Mouse (Mus musculus): ENCODE data around the gene Kcnj3. TPM values are rescaled to one million over a fixed set of nuclear protein-coding genes. Genes with fewer than 3 reads are reported as not detected.
"Not testable (repeated sequence)": the region's sequence is repeated elsewhere in the genome, so short reads cannot be mapped to it uniquely, and the experiment has no call there.

Kcnj3 gene
- polyA plus RNA-seq, 1 experiment from 2014 or later, result 0.02 TPM

GRCm38 (mm10) chr2:55450774-55451173 is 15.0 kb downstream of the Kcnj3 start:
- Histone ChIP-seq H3K4me3 (replicated peaks) (no peak overlapping the region), H3K4me1 (replicated peaks) (no peaks in the 10 kb centered on the region), H3K4me2 (no peak overlapping the region), H3K27ac (no peak overlapping the region), H3K36me3 (no peaks in the 10 kb centered on the region), H3K9me3 (replicated peaks) (no peaks in the 10 kb centered on the region), H3K9ac (no peak overlapping the region), H3K27me3 (no peaks in the 10 kb centered on the region)
- no peak for ATAC-seq (ENCODE audit: low read depth)
- WGBS (ENCODE audit: insufficient replicate concordance), result 61% methylated on average over 1 of the region's 1 CpGs
- no peak for DNase-seq

DNA sequence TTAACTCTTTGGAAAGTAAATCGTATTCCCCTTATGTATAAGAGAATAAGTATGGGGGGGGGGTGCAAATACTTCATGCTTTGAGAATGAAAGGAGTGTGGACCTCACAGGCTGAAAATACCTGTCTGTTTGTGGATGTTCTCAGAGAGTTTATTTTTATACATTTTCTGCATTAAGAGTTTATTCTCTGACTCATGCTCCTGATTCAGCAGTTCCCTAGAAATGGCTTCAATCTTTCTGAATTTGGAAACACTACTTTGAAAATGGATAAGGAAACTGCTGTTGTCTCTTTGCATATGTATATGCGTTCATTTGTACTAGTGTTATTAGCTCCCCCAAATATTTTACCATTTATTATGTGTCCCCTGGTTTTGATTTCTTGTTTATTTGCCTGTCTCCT is 23.4 kb downstream of the Kcnj3 start:
- Histone ChIP-seq H3K36me3 (no peaks in the 10 kb centered on the region), H3K4me1 (replicated peaks) (no peaks in the 10 kb centered on the region), H3K27me3 (no peaks in the 10 kb centered on the region), H3K27ac (no peak overlapping the region), H3K4me3 (replicated peaks) (no peak overlapping the region), H3K4me2 (no peak overlapping the region), H3K9me3 (replicated peaks) (no peaks in the 10 kb centered on the region), H3K9ac (no peak overlapping the region)
- ATAC-seq (ENCODE audit: low read depth) (no peak), DNase-seq (no peak)
- 59% methylated on average over 2 of the region's 2 CpGs for WGBS (ENCODE audit: insufficient replicate concordance)

DNA sequence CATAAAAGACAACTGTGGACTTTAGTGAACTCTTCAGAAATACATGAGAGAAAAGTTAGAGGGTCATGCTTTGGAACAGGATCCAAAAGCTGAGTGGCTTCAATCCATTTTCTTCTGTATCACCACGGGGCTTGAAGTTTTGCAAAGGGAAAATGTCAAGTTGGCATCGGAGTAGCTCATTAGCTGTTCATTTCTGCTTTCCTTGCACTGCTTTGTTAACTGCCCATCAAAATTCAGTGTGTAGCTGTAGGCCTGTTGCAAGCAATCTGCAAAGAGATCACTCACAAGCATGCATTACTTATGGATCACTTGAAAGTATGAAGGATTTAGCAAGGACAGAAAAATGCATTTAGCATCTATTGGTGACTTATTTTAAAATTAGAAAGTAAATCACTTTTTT is 33.4 kb downstream of the Kcnj3 start:
- no peaks in the 10 kb centered on the region for H3K4me1 ChIP-seq (replicated peaks)
- H3K4me2 ChIP-seq, result no peak overlapping the region
- no peak for ATAC-seq (ENCODE audit: low read depth)
- no peak overlapping the region for H3K9ac ChIP-seq
- H3K4me3 ChIP-seq (replicated peaks), result no peak overlapping the region
- DNase-seq, result no peak
- WGBS (ENCODE audit: insufficient replicate concordance), result 58% methylated on average over 2 of the region's 2 CpGs
- H3K27ac ChIP-seq, result no peak overlapping the region
- H3K9me3 ChIP-seq (replicated peaks), result no peaks in the 10 kb centered on the region
- H3K36me3 ChIP-seq, result no peaks in the 10 kb centered on the region
- no peaks in the 10 kb centered on the region for H3K27me3 ChIP-seq

- Histone ChIP-seq H3K27ac (no peak overlapping the region), H3K4me2 (no peak overlapping the region), H3K4me3 (replicated peaks) (no peak overlapping the region), H3K4me1 (replicated peaks) (no peaks in the 10 kb centered on the region), H3K36me3 (no peaks in the 10 kb centered on the region), H3K9ac (no peak overlapping the region), H3K9me3 (replicated peaks) (no peaks in the 10 kb centered on the region), H3K27me3 (no peaks in the 10 kb centered on the region)
- ATAC-seq (ENCODE audit: low read depth) (no peak), DNase-seq (no peak)
- 62% methylated on average over 2 of the region's 2 CpGs for WGBS (ENCODE audit: insufficient replicate concordance)
Measured at GRCm38 (mm10) chr2:55470006-55470405, 34.2 kb downstream of the Kcnj3 start.

GRCm38 (mm10) chr2:55479511-55479910 is 43.7 kb downstream of the Kcnj3 start:
- Histone ChIP-seq H3K4me1 (replicated peaks) (no peaks in the 10 kb centered on the region), H3K9me3 (replicated peaks) (no peaks in the 10 kb centered on the region), H3K27ac (no peak overlapping the region), H3K4me3 (replicated peaks) (no peak overlapping the region), H3K9ac (no peak overlapping the region), H3K36me3 (no peaks in the 10 kb centered on the region), H3K27me3 (no peaks in the 10 kb centered on the region), H3K4me2 (no peak overlapping the region)
- no peak for ATAC-seq (ENCODE audit: low read depth)
- no peak for DNase-seq
- WGBS (ENCODE audit: insufficient replicate concordance), result 60% methylated on average over 4 of the region's 4 CpGs

GRCm38 (mm10) chr2:55479933-55480601 is 44.3 kb downstream of the Kcnj3 start:
- WGBS (ENCODE audit: insufficient replicate concordance), result 64% methylated on average over 4 of the region's 4 CpGs
- no peaks in the 10 kb centered on the region for H3K4me1 ChIP-seq (replicated peaks)

DNA sequence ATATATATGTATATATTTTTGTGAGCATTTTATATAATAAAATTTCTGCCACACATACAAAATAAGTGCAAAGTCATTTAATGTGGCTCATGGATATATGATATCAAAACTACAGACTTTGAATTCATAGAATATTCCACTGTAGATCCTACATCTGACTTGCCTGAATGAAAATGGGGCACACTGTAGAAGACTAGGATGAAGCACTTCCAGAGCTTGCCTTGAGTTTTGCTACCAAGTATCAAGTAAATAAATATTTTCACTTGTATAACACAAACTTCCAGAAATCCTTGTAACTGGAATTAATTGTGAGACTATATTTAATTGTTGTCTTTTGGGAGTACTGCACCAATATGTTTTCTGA is 44.8 kb downstream of the Kcnj3 start:
- H3K9ac ChIP-seq, result no peak overlapping the region
- ATAC-seq (ENCODE audit: low read depth) (no peak), DNase-seq (no peak)
- H3K27ac ChIP-seq, result no peak overlapping the region
- H3K4me3 ChIP-seq (replicated peaks), result no peak overlapping the region
- H3K27me3 ChIP-seq, result no peaks in the 10 kb centered on the region
- no peaks in the 10 kb centered on the region for H3K36me3 ChIP-seq
- H3K9me3 ChIP-seq (replicated peaks), result no peaks in the 10 kb centered on the region
- H3K4me2 ChIP-seq, result no peak overlapping the region
- no peaks in the 10 kb centered on the region for H3K4me1 ChIP-seq (replicated peaks)

More at GRCm38 (mm10) chr2:55479933-55480601, 44.3 kb downstream of the Kcnj3 start:
- no peak overlapping the region for H3K27ac ChIP-seq
- no peak overlapping the region for H3K9ac ChIP-seq
- no peaks in the 10 kb centered on the region for H3K27me3 ChIP-seq
- no peak overlapping the region for H3K4me3 ChIP-seq (replicated peaks)
- H3K4me2 ChIP-seq, result no peak overlapping the region
- H3K9me3 ChIP-seq (replicated peaks), result no peaks in the 10 kb centered on the region
- DNase-seq (no peak), ATAC-seq (ENCODE audit: low read depth) (no peak)
- H3K36me3 ChIP-seq, result no peaks in the 10 kb centered on the region

- H3K4me1 ChIP-seq (replicated peaks); DNase-seq; H3K4me3 ChIP-seq (replicated peaks); H3K4me2 ChIP-seq; H3K9me3 ChIP-seq (replicated peaks); H3K27ac ChIP-seq; H3K27me3 ChIP-seq; H3K9ac ChIP-seq; ATAC-seq (ENCODE audit: low read depth); H3K36me3 ChIP-seq: not testable (repeated sequence)
- 68% methylated on average over 7 of the region's 7 CpGs for WGBS (ENCODE audit: insufficient replicate concordance)
Measured at GRCm38 (mm10) chr2:55485500-55486129, 49.8 kb downstream of the Kcnj3 start.

DNA sequence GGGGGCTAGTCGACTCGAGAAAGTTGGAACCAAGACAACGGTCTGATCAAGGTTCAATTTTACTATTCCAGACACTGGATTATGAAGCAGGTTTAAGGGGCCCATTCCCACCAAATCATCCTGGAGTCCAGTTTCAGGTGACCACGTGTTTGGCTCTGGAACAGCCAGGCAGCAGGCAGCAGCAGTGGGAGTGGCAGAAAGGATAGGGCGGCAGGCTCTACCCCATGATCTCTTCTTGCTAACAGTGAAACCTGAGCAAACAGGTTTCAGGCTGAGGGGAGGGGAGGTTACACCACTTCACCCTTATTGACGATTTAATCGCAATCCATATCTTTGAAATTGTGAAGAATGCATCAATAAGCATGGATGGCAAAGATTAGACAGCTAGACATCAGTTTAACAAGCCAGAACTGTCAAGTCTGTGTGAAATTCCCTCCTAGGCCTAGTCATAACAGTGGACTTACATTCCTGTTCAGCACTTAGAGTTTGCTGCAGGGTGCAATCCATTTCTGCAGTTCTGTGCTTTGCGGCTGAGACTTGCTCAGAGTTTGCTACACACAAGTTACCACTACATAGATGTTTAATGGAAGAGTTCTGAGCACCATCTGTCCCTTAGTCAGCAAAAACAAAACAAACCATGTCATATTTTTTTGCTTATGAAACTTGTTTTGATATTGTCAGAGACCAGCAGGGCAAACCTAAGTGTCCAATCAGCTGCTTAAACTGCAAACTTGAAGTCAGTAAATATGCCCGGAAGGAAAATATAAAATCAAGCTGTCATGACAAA is 67.8 kb downstream of the Kcnj3 start:
- Histone ChIP-seq H3K9me3 (replicated peaks) (no peaks in the 10 kb centered on the region), H3K4me3 (replicated peaks) (no peak overlapping the region), H3K4me2 (no peak overlapping the region), H3K4me1 (replicated peaks) (no peaks in the 10 kb centered on the region), H3K27ac (no peak overlapping the region), H3K9ac (no peak overlapping the region), H3K36me3 (no peaks in the 10 kb centered on the region), H3K27me3 (no peaks in the 10 kb centered on the region)
- 64% methylated on average over 9 of the region's 9 CpGs for WGBS (ENCODE audit: insufficient replicate concordance)
- no peak for DNase-seq
- ATAC-seq (ENCODE audit: low read depth), result no peak

DNA sequence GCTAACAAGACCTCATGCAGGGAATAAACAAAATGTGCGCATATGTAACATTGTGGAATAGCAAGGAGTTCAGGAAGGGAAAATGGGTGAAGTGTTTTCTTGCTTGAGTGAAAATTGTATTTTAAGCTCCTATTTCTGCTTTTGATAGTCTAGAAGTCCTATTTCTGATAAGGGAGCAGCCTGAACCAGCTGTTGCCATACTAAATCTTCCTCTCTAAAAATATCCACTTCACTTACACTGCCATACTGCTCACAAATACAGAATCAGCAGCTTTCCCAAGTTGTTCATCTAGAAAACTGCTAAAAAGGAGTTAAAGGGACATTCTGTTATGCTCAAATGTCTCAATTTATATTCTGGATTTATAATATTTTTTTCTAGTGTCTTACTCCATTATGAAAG is 69.9 kb downstream of the Kcnj3 start:
- H3K4me3 ChIP-seq (replicated peaks), result no peak overlapping the region
- DNase-seq (no peak), ATAC-seq (ENCODE audit: low read depth) (no peak)
- H3K9ac ChIP-seq, result no peak overlapping the region
- H3K27ac ChIP-seq, result no peak overlapping the region
- H3K4me1 ChIP-seq (replicated peaks), result no peaks in the 10 kb centered on the region
- H3K36me3 ChIP-seq, result no peaks in the 10 kb centered on the region
- H3K4me2 ChIP-seq, result no peak overlapping the region
- WGBS (ENCODE audit: insufficient replicate concordance), result 80% methylated on average over 1 of the region's 1 CpGs
- H3K9me3 ChIP-seq (replicated peaks), result no peaks in the 10 kb centered on the region
- no peaks in the 10 kb centered on the region for H3K27me3 ChIP-seq

DNA sequence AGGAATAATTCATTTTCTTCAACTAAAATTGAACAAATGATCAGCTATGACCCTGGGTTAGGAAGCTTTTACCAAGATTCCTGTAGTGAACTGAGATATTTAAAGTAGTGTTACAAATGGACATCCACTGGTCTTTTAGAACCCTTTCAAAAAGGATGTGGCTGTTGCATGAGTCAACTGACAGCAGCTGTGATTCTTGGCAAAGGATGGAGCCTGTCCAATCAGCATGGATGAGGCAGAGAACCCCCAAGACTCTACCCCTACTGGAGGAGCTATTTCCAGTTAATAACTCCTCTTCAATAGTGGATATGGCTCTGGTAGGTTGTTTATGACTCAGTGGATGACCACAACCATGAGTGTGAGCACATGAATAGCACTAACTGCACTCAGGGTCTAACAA is 81.5 kb downstream of the Kcnj3 start:
- H3K27me3 ChIP-seq, result no peaks in the 10 kb centered on the region
- no peaks in the 10 kb centered on the region for H3K4me1 ChIP-seq (replicated peaks)
- ATAC-seq (ENCODE audit: low read depth), result no peak
- DNase-seq, result no peak
- H3K4me2 ChIP-seq, result no peak overlapping the region
- no peaks in the 10 kb centered on the region for H3K9me3 ChIP-seq (replicated peaks)
- no peak overlapping the region for H3K4me3 ChIP-seq (replicated peaks)
- H3K27ac ChIP-seq, result no peak overlapping the region
- no peaks in the 10 kb centered on the region for H3K36me3 ChIP-seq
- H3K9ac ChIP-seq, result no peak overlapping the region
